Mouse (Mus musculus): ENCODE results near the gene Noto.
"Not testable (repeated sequence)": the region's sequence is repeated elsewhere in the genome, so short reads cannot be mapped to it uniquely, and the experiment has no call there.

Gene Noto

DNA sequence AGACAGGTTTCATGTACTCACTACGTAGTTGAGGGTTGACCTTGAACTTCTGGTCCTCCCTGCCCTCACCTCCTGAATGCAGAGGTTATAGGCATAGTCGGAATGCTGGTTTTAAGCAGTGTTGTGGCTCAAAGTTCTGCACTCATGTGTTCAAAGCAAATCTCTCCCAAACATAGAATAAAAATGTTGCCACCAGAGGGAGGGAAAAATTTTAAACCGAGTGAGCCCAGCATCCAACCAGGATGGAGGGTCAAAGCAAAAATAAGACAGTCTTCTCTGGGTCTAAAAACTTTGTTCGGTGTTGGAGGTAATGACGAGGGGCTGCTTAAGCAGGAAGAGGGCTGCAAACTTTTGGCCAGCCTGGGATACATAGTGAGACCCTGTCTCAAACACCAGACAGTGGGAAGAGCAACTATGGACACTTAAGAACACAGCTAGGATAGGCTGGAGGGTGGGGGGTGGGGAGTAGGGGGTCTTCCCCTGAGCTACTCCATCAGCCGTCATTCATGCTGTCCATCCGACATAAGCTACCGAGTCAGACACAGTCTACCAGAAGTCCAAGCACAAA is 7.7 kb downstream of the Noto start:
- DNase-seq (ENCODE audit: low read depth) = peak; percentile 45

DNA sequence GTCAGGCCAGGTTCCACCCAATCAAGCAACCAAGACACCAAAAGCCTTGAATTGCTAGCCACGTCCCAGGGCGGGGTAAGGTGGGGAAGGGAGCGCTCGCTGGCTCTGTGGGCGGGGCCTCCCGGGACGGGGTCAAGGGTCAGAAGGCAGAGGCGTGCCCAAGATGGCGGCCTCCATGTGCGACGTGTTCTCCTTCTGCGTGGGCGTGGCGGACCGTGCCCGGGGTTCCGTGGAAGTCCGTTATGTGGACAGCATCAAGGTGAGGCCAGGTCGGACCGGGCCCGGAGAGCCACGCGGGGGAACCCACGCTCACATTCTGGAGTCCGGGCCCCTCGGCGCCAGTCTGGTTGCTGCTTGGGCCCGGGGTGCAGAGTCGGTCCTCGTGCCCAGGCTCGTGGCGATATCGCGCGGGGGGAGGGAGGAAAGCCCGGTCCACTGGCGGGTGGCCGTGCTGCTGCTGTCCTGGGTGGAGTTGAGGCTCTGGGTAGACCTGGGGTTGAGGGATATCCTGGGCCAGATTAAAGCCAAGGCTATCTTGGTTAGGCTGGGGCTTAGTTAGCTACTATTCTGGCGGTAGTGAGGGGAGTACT is 8.3 kb downstream of the Noto start, which contains the start of gene Smyd5:
Gene Smyd5 (plus strand): TSS at position 148 of the 590 bp plus-strand sequence.
- DNase-seq (ENCODE audit: low read depth) = peak; percentile 95

DNA sequence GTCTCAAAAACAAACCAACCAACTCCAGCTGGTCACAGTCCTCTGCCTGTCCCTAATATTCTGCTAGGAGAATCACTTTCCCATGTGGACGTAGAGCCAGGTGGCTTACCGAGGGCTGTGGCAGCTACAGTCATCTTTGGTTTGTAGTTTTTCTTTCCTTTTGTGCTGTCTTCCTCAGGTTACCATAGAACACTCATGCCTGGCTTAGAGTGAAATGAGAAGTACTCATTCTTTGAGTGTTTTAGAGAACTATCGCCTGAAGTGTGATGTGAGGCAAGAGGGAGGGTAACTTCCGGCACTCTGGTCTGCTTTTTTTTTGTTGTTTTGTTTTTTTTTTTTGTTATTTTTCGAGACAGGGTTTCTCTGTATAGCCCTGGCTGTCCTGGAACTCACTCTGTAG is 10.2 kb downstream of the Noto start:
- no peak for DNase-seq (ENCODE audit: low read depth)

DNA sequence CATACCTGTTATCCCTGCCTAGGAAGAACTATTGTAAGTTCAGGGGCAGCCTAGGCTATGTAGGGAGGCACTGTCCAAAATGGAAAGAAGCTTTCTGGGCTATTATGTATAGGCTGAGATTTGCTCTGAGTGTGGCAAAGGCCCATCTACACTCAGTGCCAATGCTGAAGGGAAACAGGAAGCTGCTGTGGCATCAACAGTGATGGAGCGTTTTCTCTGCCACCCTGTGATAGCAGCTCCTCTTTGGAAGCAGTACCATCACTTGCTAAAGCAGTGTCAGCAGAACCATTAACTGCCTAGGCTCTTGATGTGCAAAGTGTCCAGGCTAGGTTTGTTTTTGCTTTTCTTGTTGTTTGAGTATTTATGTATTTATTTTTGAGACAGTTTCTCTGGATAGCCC is 12.5 kb downstream of the Noto start:
- no peak for DNase-seq (ENCODE audit: low read depth)

DNA sequence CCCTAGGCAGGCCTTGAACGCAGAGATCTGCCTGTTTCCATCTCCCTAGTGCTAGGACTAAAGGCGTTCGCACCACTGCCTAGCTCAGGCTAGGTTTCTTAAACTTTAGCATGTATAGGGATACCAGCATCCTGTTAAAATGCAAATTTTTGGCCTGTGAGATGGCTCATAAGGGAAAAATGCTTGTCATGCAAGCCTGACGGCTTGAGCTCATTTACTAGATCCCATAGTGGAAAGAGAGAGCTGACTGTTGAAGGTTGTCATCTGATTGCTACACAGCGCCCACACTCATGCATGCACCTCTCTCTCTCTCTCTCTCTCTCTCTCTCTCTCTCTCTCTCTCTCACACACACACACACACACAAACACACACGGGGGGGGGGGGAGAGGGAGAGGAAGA is 12.9 kb downstream of the Noto start:
- DNase-seq (ENCODE audit: low read depth) = peak; percentile 78

DNA sequence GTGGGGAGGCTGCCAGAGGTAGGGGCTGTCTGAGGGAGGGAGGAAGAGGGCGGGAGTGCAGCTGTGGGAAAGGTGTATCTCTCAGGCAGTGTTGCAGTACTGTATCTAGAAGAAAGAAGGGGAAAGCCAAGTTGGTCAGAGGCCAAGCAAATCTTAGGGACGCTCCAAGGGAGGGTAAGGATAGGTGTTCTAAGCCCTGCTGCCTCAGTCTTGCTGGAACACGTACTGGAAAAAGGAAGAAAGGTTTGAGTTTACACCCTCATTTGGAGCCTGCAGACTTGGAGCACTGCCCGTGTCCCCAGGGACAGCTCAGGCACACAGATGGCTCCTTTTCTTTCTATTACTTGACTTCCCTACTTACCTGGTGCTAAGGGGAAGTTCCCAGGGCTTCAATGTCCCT is 17.5 kb downstream of the Noto start:
- DNase-seq (ENCODE audit: low read depth) = no peak

DNA sequence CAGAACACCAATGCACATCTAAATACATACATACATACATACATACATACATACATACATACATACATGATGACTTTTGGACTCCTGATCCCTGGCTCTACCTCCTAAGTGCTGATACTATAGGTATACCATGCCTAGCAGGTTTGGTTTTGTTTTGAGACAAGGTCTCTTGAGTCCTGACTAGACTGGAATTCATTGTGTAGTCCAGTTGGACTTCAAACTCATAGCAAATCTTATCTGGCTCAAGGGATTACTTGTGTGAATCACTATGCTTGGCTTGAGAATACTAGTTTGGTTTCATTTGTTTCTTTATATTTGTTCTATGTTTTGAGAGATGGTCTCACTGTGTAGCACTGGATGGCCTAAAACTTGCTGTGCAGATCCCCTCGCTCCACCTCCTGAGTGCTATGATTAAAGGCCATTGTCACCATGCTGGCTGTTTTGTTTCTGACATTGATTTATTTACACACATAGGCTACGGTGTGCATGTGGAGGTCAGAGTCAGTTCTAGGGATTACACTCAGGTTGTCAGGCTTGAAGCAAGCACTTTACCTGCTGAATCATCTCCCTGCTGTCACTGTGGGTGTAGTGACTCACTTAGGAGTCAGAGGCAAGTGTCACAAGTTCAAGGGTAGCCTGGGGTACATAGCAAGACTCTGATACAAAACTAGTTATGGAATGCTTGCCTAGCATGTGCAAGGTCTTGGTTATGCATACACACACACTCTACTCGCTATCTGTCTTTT is 20.0 kb downstream of the Noto start:
- DNase-seq (ENCODE audit: low read depth) = peak; percentile 49

DNA sequence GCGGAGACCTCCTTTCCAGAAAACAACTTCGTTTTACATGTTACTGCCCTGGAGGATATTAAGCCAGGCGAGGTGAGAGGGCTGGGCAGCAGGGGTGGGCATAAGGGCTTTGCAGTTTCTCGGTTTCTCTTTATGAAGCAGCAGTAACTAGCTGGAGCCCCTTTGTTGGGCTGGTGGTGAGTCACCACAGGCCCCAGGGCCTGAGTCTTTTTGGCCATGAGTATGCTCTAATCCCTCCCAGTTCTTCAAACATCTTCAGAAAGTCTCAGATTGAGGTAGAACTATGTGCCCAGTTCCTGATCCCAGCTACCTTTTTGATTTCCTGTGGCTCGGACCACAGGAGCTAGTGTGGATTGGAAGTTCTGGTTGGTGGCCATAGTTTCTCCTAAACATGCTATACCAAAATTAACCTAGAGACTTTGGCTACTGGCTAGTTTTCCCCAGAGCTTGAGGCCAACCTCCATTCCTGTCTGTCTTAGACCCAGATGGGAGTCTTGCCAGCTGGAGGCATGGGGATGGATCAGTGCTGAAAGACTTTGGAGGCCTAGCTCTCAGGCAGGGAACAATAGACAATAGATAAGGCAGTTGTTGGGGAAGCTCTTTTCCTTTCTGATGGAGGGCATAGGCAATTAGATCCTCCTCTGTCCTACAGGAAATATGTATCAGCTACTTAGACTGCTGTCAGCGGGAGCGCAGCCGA is 20.7 kb downstream of the Noto start:
- peak; percentile 62 for DNase-seq (ENCODE audit: low read depth)

DNA sequence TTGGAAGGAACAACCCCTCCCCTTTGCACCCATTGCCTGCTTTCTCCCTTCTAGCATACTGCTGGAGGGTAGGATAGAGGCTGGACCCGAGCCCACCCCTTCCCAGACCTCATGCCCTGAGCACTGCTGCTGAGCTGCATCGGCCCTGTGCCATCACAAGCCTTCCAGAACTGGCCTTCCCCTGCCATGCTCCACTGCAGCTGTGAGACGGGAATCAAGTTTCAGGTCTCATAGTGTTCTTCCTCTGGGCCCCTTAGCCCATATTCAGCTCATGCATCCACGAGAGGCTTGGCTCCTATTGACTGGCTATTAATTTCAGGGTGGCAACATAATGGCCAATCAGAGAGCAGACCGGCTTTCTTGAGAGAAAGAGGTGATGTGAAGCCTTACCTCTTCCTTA is 21.6 kb downstream of the Noto start:
- no peak for DNase-seq (ENCODE audit: low read depth)

DNA sequence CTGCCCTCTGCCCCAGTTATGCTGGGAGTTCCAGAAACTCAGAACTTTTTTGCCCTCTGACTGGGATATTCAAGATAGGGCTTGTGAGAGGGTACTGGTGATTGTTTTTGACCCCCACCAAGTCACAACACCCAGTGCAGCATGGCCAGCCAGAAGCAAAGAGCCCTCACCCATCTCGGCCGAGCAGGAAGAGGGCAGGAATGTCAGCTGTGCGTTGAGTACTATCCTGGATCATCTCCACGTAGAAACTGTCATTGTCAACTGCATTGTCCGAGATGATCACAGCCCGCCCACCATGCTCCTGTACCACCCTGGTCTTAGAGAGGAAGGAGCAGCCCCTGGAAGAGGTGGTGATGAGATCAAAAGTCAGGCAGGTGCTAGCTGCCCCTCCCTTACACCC is 23.7 kb downstream of the Noto start:
- no peak for DNase-seq (ENCODE audit: low read depth)

DNA sequence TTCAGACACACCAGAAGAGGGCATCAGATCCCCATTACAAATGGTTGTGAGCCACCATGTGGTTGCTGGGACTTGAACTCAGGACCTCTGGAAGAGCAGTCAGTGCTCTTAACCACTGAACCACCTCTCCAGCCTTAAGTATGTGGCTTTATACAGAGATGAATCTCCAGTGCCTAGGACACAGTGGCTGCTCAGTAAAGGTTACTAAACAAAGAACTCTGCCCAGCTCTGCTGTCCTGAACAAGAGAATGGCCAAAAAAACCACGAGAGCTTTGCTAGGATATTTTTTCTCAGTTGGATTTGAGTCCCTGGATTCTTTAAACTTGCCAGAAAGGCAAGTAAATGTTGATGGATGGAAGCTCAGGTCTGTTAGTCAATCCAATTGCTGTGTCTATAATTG is 26.5 kb downstream of the Noto start:
- DNase-seq (ENCODE audit: low read depth) = not testable (repeated sequence)

DNA sequence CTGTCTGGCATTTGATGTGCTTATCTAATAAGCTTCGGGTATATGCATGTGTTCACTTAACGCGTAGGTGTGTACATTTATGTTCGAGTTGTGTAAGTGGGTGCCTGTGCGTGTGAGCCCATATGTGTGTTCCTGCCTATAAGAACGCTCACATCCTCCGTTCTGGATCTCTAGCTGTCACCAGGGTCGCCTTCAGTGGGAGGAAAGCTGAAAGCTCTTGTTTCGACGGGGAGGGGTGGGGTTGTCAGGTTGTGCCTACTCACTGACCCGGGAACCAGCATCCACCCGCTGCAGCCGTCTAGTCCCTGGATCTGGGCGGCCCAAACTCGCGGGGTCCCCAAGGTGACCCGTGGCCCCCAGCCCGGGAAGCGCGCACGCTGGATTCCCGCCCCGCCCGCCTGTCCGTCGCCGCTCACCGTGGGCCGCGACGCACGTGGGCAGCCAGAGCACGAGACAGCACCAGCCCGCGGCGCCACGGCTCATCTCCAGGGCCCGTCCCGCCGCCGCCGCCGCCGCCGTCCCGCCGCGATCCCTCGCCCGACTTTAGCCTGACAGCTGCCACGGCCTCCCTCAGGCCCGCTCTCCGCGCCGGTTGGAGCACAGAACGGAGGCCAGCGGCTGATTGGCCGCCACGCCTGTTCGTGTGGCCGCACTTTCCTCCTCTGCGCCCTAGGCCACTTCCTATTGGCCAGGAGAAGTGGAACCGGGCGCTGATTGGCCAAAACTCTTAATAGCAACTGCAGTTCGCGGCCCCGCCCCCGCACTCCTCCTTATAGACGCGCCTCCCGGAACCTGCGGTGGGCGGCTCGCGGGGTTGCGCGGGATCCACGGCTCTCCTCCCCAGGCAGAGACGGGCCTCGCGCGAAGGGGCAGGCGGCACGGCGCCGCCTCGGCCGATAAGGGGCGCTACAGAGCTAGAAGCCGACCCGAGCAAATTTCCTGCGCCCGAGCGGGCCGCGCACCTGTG is 27.3 kb downstream of the Noto start, which contains the start of gene Cct7:
Gene Cct7 (plus strand): TSS at position 818 of the 967 bp plus-strand sequence.
- DNase-seq (ENCODE audit: low read depth) = peak; percentile 100

DNA sequence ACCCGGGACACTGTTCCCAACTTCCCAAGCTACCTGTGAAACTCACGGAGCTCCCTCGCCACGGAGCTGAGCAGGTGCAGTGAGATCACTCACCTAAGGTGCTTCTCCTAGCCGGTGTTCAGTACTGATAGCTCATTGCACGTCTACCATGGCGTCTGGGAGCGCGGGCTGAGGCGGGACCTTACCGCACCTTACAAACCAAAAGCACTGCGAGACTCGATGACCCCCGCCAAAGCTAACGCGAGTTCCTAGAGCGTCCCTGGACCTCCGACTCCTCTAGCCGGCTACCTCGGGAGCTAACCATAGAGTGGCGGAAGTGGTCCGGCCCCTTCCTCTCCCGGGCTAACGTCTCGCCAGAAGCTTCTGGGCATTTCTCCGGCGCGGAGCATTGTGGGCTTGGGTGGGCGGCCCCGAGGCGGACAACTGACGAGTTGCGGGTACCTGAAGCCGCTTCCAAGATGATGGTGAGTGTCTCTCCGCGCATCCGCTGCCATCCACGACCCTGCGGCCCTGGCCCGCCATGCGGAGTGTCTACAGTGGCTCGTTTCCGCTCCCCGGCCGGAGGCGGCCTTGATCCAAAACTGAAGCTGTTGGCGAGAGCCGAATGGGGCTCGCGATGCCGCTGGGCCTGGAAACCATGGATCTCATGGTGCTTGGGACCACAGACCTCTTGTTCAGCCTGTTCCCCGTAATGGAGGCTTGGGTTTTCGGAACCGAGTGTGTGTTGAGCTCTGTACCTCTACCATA is 28.2 kb downstream of the Noto start, which contains the start of gene Pradc1:
Gene Pradc1 (minus strand): TSS at position 307 of the 747 bp plus-strand sequence.
- peak; percentile 99 for DNase-seq (ENCODE audit: low read depth)

DNA sequence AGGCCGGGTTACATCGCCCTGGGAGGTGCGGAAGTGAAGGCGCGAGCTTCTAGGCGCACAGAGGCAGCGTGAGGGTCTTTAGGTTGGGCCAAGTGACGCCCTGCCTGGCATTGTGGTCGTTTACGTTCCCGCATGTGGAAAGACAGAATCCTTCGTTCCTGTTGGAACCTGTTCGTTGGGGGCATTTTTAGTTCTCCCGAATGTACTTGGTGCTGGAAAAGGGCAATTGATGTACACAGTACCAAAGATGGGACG is 28.7 kb downstream of the Noto start:
- DNase-seq (ENCODE audit: low read depth) = no peak

DNA sequence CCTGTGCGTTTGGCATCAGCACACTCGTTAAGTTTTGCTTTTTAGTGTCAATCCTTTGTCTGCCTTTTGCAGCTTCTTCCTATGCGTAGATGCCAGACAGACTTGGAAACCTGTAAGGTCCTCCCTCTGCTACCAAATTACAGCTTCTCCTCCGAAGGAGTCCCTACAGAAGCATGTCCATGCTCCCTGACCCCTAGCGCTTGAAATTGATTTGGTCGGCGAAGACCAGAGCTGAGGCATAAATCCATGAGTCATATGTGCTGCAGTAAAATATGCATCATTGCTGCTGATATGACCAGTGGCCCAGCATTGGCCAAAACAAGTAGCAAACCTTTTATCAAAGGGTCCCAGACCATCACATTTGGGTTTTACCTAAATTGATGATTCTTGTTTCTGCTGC is 29.1 kb downstream of the Noto start:
- DNase-seq (ENCODE audit: low read depth) = peak; percentile 68

DNA sequence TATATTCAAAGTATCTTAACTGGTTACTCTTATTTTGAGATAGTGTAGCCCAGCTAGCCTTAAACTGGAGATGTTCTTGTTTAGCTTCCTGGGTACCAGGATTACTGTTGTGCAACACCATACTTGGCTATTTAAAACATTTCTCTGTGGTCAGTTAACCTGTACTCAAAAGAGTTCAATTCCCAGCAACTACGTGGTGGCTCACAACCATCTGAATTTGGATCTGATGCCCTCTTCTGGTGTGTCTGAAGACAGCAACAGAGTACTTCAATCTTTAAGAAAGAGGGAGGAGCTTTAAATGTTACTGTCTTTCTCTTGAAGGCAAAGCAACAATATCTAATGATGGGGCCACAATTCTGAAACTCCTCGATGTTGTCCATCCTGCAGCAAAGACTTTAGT is 35.9 kb downstream of the Noto start:
- peak; percentile 36 for DNase-seq (ENCODE audit: low read depth)

DNA sequence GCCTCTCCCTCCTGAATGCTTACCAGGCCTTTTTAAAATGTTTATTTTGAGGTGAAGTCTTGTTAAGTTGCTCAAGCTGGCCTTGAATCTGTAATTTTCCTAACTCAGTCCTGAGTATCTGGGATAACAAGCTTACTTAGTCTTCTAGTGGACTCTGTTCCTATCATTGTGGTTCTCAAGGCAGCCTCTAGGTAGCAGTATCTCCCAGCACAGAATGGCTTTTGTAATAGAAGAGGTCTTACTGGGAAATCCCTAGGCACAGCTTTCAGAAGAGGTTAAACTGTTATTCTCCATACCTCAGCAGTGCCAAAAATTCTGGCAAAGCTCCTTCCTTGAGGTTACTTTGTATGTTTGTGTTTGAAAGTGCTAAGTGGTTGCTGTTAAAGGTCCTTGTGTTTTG is 41.7 kb downstream of the Noto start:
- DNase-seq (ENCODE audit: low read depth) = peak; percentile 72

DNA sequence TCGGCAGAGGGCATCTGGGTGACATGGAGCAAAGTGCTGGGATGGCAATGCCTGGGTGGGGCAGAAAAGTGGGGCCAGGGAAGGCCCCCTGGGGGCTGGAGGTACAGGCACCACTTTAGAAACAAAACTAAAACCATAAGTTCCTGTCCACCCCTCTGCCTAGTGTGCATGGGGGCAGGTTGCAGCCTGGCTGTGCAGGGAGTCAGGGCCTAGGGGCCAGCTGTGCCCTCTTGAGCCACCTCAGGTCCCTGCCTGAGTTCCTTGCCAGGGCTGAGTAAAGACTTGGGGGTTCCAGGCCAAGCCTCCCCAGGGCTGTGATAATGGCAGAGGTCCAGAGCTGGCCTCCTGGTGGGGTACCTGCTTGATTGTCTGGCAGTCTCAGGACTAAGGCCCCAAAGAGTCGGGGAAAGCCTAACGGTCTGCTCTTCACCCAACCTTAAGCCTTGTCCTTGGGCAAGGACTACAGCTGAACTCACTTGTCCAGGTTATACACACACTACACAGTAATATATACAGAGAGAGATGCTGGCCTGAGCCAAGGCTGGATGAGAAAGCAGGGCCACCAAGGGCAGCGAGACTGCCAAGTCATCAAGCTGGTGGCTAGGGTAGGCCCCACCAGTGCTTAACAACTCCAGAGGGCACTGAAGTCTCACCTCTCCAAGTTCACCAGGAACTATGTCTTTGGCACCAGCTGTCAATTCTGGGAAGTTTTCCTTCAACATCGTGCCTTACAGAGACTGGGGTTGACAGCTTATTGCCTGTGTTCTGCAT is 46.2 kb downstream of the Noto start:
- DNase-seq (ENCODE audit: low read depth) = no peak

DNA sequence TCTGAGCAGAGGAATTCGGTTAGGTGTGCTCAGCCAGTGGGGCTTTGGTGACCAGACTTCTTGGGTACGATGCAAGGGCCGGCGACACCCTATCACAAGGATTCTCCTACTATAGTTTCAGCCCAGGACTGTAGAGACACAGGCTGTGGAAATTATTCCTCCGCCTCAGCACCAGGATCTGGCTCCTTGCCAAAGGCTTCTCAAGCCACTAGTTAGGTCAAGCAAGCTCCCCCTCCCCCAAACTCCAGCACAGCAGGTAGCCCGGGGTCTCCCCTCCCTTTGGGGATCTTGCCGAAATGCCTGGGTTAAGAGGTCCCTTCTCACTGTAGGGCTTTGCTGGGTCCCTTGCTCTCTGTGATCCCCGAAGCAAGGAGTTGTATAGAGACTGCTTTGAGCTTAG is 48.3 kb downstream of the Noto start:
- DNase-seq (ENCODE audit: low read depth) = no peak

DNA sequence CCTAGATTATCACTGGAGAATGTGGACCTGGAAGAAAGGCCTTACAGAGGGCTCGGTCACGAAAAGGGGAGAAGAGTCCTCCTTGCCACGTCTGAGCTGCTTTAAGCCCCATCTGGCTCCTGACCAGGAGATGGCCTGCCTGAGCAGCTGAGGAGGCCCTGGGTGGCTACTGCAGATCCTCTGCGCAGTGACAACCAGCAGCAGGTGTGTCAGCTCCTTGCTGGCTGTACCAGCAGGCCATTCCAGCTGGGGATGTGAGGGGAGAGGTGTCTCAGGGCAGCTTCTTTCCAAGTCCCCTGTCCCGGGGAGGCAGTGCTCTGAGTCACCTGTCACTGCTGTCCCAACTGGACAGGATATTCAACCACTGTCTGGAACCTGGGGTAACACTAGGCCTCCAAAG is 48.9 kb downstream of the Noto start:
- no peak for DNase-seq (ENCODE audit: low read depth)

All from NIH3T3 (cell line).